8 mouse cellular contexts compared by ENCODE assay signal in the genomic region with DNA sequence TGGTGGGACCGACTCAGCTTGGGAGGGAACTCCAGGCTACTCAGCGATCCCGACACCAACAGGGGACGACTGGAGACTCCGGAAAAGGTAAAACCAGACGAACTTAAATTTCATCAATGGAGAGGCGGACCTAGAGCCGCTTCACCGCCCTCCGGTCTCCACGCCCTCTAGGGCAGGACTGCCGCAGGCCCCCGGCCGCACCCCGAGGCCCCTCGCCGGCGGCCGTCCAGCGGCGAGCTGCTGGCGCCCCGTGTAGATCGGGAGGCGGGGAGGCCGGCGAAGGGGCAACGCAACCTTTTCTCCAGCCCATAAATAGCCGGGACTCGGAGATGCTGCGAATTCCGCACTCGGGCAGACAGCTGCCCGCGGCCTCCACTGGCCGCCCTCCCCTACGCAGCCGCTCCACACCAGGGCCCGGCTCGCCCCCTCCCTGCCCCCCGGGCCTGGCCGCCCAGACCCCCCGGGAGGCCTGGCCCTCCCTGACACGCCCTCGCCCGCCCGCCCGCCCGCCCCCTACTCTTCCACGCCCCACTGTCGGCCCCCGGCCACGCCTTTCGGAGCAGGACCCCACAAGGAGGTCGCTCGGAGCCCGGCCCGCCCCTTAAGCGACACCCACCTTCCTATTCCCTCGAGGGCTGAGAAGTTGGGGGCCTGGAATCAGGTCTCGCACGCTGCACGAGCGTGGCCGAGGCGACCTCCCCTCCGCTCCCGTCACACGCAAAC. TPM values are rescaled to one million over a fixed set of nuclear protein-coding genes. Genes with fewer than 3 reads are reported as not detected.
A peak's percentile ranks its signal among the peaks of the same experiment; 100 is the strongest.
DNase-seq lines count a peak whose midpoint lies in the region; ATAC-seq and TF ChIP-seq lines count a peak whose summit lies in the region.

No protein-coding gene starts in this region.

- no peaks in the 10 kb centered on the region for H3K9me3 ChIP-seq in hindbrain, embryonic 15.5 days

- DNase-seq in T-cell, adult 2 months (ENCODE audit: low spot score): peak; percentile 39
- peak; percentile 54 for DNase-seq in cerebellum, adult 9-11 months
- DNase-seq in gastrocnemius, adult 18-20 months (ENCODE audit: low spot score): peak; percentile 84
- DNase-seq in left cerebral cortex, adult 2 months (ENCODE audit: extremely low spot score in 1 of 2, low spot score in 2 of 2): peak; percentile 43 to 61
- peak; percentile 66 for DNase-seq in right cerebral cortex, postnatal 14 days
- peak; percentile 83 to 84 for DNase-seq in urinary bladder, postnatal 4 days (ENCODE audit: low spot score in 2 of 2)

- peak overlapping the region; percentile 90 for H3K27ac ChIP-seq in hindbrain, embryonic 15.5 days (replicated peaks)
- peak overlapping the region; percentile 98 for H3K27ac ChIP-seq in left cerebral cortex, adult 2 months
- H3K27ac ChIP-seq in macrophage: peak overlapping the region; percentile 55

- intact Hi-C loops in left cerebral cortex, adult 2 months (cut with DNase I): loop anchor here (1.0 to 5.0 kb wide), 3 partner anchors 32 to 202 kb away; a partner anchor contains a TSS

- H3K9ac ChIP-seq in hindbrain, embryonic 15.5 days: peak overlapping the region; percentile 91

- H3K36me3 ChIP-seq in hindbrain, embryonic 15.5 days: no peaks in the 10 kb centered on the region
- H3K36me3 ChIP-seq in macrophage (ENCODE audit: inconsistent target): no peaks in the 10 kb centered on the region

- no peak; the same call in 1 of the 2 replicates for TF ChIP-seq CTCF in left cerebral cortex, adult 2 months (IDR thresholded peaks at IDR 0.05)

- peak overlapping the region; percentile 72 for H3K4me2 ChIP-seq in hindbrain, embryonic 15.5 days

- peaks cover 20% of the 10 kb centered on the region for H3K4me1 ChIP-seq in hindbrain, embryonic 15.5 days (replicated peaks)

- no peaks in the 10 kb centered on the region for H3K27me3 ChIP-seq in hindbrain, embryonic 15.5 days

- 0% methylated on average over 35 of the region's 69 CpGs for WGBS in hindbrain, embryonic 15.5 days
- whole genome bisulfite sequencing in macrophage (ENCODE audit: missing documents): 1% methylated on average over 53 of the region's 69 CpGs

- H3K79me2 ChIP-seq in macrophage (ENCODE audit: inconsistent target): peaks cover 47% of the 10 kb centered on the region

- peak overlapping the region; percentile 92 for H3K4me3 ChIP-seq in hindbrain, embryonic 15.5 days
- H3K4me3 ChIP-seq in left cerebral cortex, adult 2 months: peak overlapping the region; percentile 66
- peak overlapping the region; percentile 74 for H3K4me3 ChIP-seq in macrophage (ENCODE audit: inconsistent target)

- ATAC-seq in hindbrain, embryonic 15.5 days (ENCODE audit: low FRiP score, low read depth): peak; percentile 94

RNA-seq across cellular contexts. Expression of a gene that starts 0.4 kb away (rescaled TPM):
- total RNA-seq in gastrocnemius, adult 18-20 months (2021): 100 to 1,000 TPM; 488 to 583 TPM
- polyA plus RNA-seq in hindbrain, embryonic 15.5 days (2015; fragmentation: Nextera tagmentation; extraction: Ambion mirVana): 71.6 and 74.6 TPM in 2 replicates
- total RNA-seq in left cerebral cortex, adult 2 months (2021): 10 to 100 TPM; 69.0 to 76.3 TPM
- total RNA-seq in macrophage (2018; cell fraction: chromatin; rRNA removed): 10 to 100 TPM in 25 of 26 experiments, 1 to 10 TPM in 1; 9.8 to 45.6 (median 26.3) TPM
- total RNA-seq in macrophage (2018; cell fraction: cytosol; rRNA removed): 10 to 100 TPM; 67.6 to 89.7 (median 79.7) TPM
- total RNA-seq in macrophage (2018; cell fraction: nucleus; rRNA removed): 10 to 100 TPM; 23.3 to 47.2 (median 35.3) TPM
- polyA plus RNA-seq in macrophage (2018): 77.9 to 116 TPM (median 101 TPM) in 3 replicates

Comparison
In these comparisons a context has a peak if more than half of its experiments do, and no peak if none do; other contexts are left out.
1. Peak in every context shown above with its lines: DNase-seq, ATAC-seq, H3K4me3 ChIP-seq and H3K27ac ChIP-seq.
2. RNA of a gene that starts 0.4 kb away (total RNA-seq): 488 to 583 TPM in gastrocnemius, adult 18-20 months; 69.0 to 76.3 TPM in left cerebral cortex, adult 2 months; every median in the first group is over 4 times any median in the second.